Mouse (Mus musculus) limb, embryonic 10.5 days (tissue): ENCODE results near the gene Ipo7. TPM values are rescaled to one million over a fixed set of nuclear protein-coding genes. Genes with fewer than 3 reads are reported as not detected.
"Not testable (repeated sequence)": the region's sequence is repeated elsewhere in the genome, so short reads cannot be mapped to it uniquely, and the experiment has no call there.

Source experiments
- DNase-seq: peaks from one replicate; pipeline ENCODE4 v3.0.0-alpha.2; 2017; ENCODE audit warnings: low spot score
- H3K27ac ChIP-seq: fragments of 300-500 bp; sonication (generic); 2 replicates; pipeline ENCODE4 v1.5.1; 2016; ENCODE audit warnings: mild to moderate bottlenecking
- H3K27me3 ChIP-seq: fragments of 300-500 bp; sonication (generic); 2 replicates; pipeline ENCODE4 v1.6.1; 2016; ENCODE audit warnings: low read depth, mild to moderate bottlenecking; ENCODE audit not compliant: poor library complexity, severe bottlenecking
- H3K36me3 ChIP-seq: fragments of 300-500 bp; sonication (generic); 2 replicates; pipeline ENCODE4 v1.6.1; 2016; ENCODE audit warnings: mild to moderate bottlenecking, moderate library complexity
- H3K4me1 ChIP-seq: fragments of 300-500 bp; sonication (generic); 2 replicates; pipeline ENCODE4 v1.6.1; 2016
- H3K4me3 ChIP-seq: fragments of 300-500 bp; sonication (generic); 2 replicates; pipeline ENCODE4 v1.5.1; 2016; ENCODE audit warnings: mild to moderate bottlenecking, moderate library complexity
- H3K9me3 ChIP-seq: fragments of 300-500 bp; sonication (generic); replicated peaks from 2 replicates; pipeline ENCODE4 v1.6.1; 2016; ENCODE audit warnings: mild to moderate bottlenecking
- WGBS: fragments of 180-500 bp; shearing (Covaris S2); methylation state at CpG from one replicate; pipeline ENCODE4 v1.1.7; 2016; 5-methylcytosine and 5-hydroxymethylcytosine counted together
- polyA plus RNA-seq: library from polyadenylated mRNA; unstranded; fragments of >200 nt; fragmentation: Nextera tagmentation; extraction: Ambion mirVana; gene quantifications from 2 replicates; pipeline ENCODE4 v1.2.1, GENCODE M21; 2016

Ipo7 gene
- polyA plus RNA-seq, 1 experiment from 2014 or later: 49.2 TPM

GRCm38 (mm10) chr7:110057723-110058122 lies 39.6 kb downstream of the Ipo7 start:
- peaks cover 73% of the 10 kb centered on the region for H3K36me3 ChIP-seq
- not testable (repeated sequence) for DNase-seq, H3K9me3 ChIP-seq, H3K27me3 ChIP-seq, H3K4me3 ChIP-seq, H3K27ac ChIP-seq
- WGBS: 92% methylated on average over 2 of the region's 2 CpGs
- peaks cover 11% of the 10 kb centered on the region for H3K4me1 ChIP-seq

- Histone ChIP-seq H3K27ac (no peak overlapping the region), H3K4me1 (peaks cover 15% of the 10 kb centered on the region), H3K4me3 (no peak overlapping the region), H3K27me3 (no peaks in the 10 kb centered on the region), H3K36me3 (peaks cover 67% of the 10 kb centered on the region), H3K9me3 (no peaks in the 10 kb centered on the region)
- WGBS: 93% methylated on average over 12 of the region's 12 CpGs
- peak; percentile 37 for DNase-seq
Observed at GRCm38 (mm10) chr7:110059092-110059785, 41.2 kb downstream of the Ipo7 start.

GRCm38 (mm10) chr7:110060106-110060668 lies 42.1 kb downstream of the Ipo7 start:
- whole genome bisulfite sequencing: 20% methylated on average over 5 of the region's 5 CpGs
- Histone ChIP-seq H3K9me3 (no peaks in the 10 kb centered on the region), H3K4me1 (peaks cover 15% of the 10 kb centered on the region), H3K4me3 (peak overlapping the region; percentile 73), H3K27ac (peak overlapping the region; percentile 100), H3K36me3 (peaks cover 60% of the 10 kb centered on the region), H3K27me3 (no peaks in the 10 kb centered on the region)
- no peak for DNase-seq

GRCm38 (mm10) chr7:110060669-110061198 lies 42.7 kb downstream of the Ipo7 start:
- Histone ChIP-seq H3K4me1 (peaks cover 15% of the 10 kb centered on the region), H3K9me3 (no peaks in the 10 kb centered on the region), H3K27me3 (no peaks in the 10 kb centered on the region), H3K4me3 (peak overlapping the region; percentile 73), H3K27ac (peak overlapping the region; percentile 100), H3K36me3 (peaks cover 58% of the 10 kb centered on the region)
- peak; percentile 84 for DNase-seq
- WGBS: 2% methylated on average over 26 of the region's 26 CpGs

- peak within 1 kb of the TSS; percentile 73 for H3K4me3 ChIP-seq
- H3K36me3 ChIP-seq: peaks cover 58% of the 10 kb centered on the region
- DNase-seq: peak; percentile 99
- no peaks in the 10 kb centered on the region for H3K27me3 ChIP-seq
- H3K27ac ChIP-seq: peak within 1 kb of the TSS; percentile 100
- H3K9me3 ChIP-seq: no peaks in the 10 kb centered on the region
- WGBS: under 1% methylated on average over 34 of the region's 34 CpGs
- peaks cover 15% of the 10 kb centered on the region for H3K4me1 ChIP-seq
Observed at GRCm38 (mm10) chr7:110061199-110061751, 43.2 kb downstream of the Ipo7 start, which contains the start of gene Zfp143. Zfp143 (plus strand) TSS chr7:110061217.

- WGBS: under 1% methylated on average over 48 of the region's 48 CpGs
- DNase-seq: peak; percentile 88
- Histone ChIP-seq H3K36me3 (peaks cover 56% of the 10 kb centered on the region), H3K4me3 (peak overlapping the region; percentile 73), H3K27me3 (no peaks in the 10 kb centered on the region), H3K27ac (peak overlapping the region; percentile 100), H3K4me1 (peaks cover 15% of the 10 kb centered on the region), H3K9me3 (no peaks in the 10 kb centered on the region)
Observed at GRCm38 (mm10) chr7:110061752-110062273, 43.7 kb downstream of the Ipo7 start.

- peaks cover 15% of the 10 kb centered on the region for H3K4me1 ChIP-seq
- no peaks in the 10 kb centered on the region for H3K9me3 ChIP-seq
- WGBS: 96% methylated on average over 9 of the region's 9 CpGs
- H3K27ac ChIP-seq: no peak overlapping the region
- DNase-seq: no peak
- H3K4me3 ChIP-seq: no peak overlapping the region
- H3K27me3 ChIP-seq: no peaks in the 10 kb centered on the region
- H3K36me3 ChIP-seq: peaks cover 57% of the 10 kb centered on the region
Observed at GRCm38 (mm10) chr7:110063731-110064130, 45.7 kb downstream of the Ipo7 start.

- Histone ChIP-seq H3K27ac (no peak overlapping the region), H3K9me3 (no peaks in the 10 kb centered on the region), H3K36me3 (peaks cover 86% of the 10 kb centered on the region), H3K4me3 (no peak overlapping the region), H3K27me3 (no peaks in the 10 kb centered on the region), H3K4me1 (no peaks in the 10 kb centered on the region)
- no peak for DNase-seq
- 95% methylated on average over 2 of the region's 2 CpGs for WGBS
Observed at GRCm38 (mm10) chr7:110069070-110069469, 51.0 kb downstream of the Ipo7 start.

GRCm38 (mm10) chr7:110078168-110078567 lies 60.1 kb downstream of the Ipo7 start:
- H3K9me3 ChIP-seq: no peaks in the 10 kb centered on the region
- no peak for DNase-seq
- no peak overlapping the region for H3K27ac ChIP-seq
- WGBS: 90% methylated on average over 5 of the region's 5 CpGs
- H3K27me3 ChIP-seq: no peaks in the 10 kb centered on the region
- H3K4me1 ChIP-seq: no peaks in the 10 kb centered on the region
- peaks cover 99% of the 10 kb centered on the region for H3K36me3 ChIP-seq
- H3K4me3 ChIP-seq: no peak overlapping the region

GRCm38 (mm10) chr7:110083386-110084165 lies 65.5 kb downstream of the Ipo7 start:
- peak; percentile 38 for DNase-seq
- H3K9me3 ChIP-seq: no peaks in the 10 kb centered on the region
- H3K4me3 ChIP-seq: no peak overlapping the region
- H3K27me3 ChIP-seq: no peaks in the 10 kb centered on the region
- H3K36me3 ChIP-seq: peaks cover 100% of the 10 kb centered on the region
- 64% methylated on average over 13 of the region's 13 CpGs for WGBS
- no peaks in the 10 kb centered on the region for H3K4me1 ChIP-seq
- H3K27ac ChIP-seq: no peak overlapping the region

GRCm38 (mm10) chr7:110085217-110085616 lies 67.1 kb downstream of the Ipo7 start:
- H3K36me3 ChIP-seq: peaks cover 100% of the 10 kb centered on the region
- no peak overlapping the region for H3K4me3 ChIP-seq
- H3K9me3 ChIP-seq: no peaks in the 10 kb centered on the region
- no peak overlapping the region for H3K27ac ChIP-seq
- no peaks in the 10 kb centered on the region for H3K4me1 ChIP-seq
- DNase-seq: no peak
- H3K27me3 ChIP-seq: no peaks in the 10 kb centered on the region

GRCm38 (mm10) chr7:110087914-110088313 lies 69.8 kb downstream of the Ipo7 start:
- Histone ChIP-seq H3K4me3 (no peak overlapping the region), H3K9me3 (no peaks in the 10 kb centered on the region), H3K4me1 (no peaks in the 10 kb centered on the region), H3K36me3 (peaks cover 100% of the 10 kb centered on the region), H3K27ac (no peak overlapping the region), H3K27me3 (no peaks in the 10 kb centered on the region)
- no peak for DNase-seq
- 89% methylated on average over 4 of the region's 4 CpGs for WGBS
